Mouse (Mus musculus): ENCODE measurements at regions not wholly inside any gene's neighbourhood (a gene's known extent, or its start where the extent isn't known, plus 50 kb on each side); places are given as distances from the start of the nearest gene placed in this dataset.

DNA sequence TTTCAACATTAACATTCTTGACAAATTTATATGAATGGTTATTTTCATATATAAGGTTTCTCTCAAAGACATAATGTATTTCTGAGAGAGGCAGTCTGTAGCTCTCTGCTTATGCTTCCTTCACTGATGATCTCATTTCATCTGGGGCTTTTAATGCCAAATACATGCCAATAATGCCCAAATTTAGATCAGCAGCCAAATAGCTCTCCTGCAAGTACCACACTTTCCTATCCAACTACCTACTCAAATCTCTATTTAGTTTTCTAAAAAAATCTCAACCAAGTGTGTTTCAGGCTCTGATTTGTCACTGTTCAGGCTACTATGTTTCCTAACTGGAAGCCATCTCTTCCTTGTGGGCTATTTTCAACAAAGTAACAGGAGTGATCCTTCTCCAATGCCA lies 616.6 kb downstream of the Mettl4 start:
- TF ChIP-seq POLR2A (IDR thresholded peaks at IDR 0.05; ENCODE audit: low read depth, low read length) (no peak), CTCF (IDR thresholded peaks at IDR 0.05; ENCODE audit: borderline replicate concordance, insufficient read depth, low read length) (no peak)
